Mouse (Mus musculus): ENCODE data around the gene Tcap.

- TF ChIP-seq CTCF (IDR thresholded peaks at IDR 0.05; ENCODE audit: insufficient read depth, low read length) (no peak), POLR2A (IDR thresholded peaks at IDR 0.05; ENCODE audit: borderline replicate concordance, extremely low read depth, low read depth, low read length) (no peak)
These were observed 11.9 kb upstream of the Tcap start for GRCm38 (mm10) chr11:98371556-98372240.
